In genomic region chr10:39659411-39660268, GRCm38 (mm10) we compare ENCODE assay signal across 8 mouse cellular contexts. TPM values are rescaled to one million over a fixed set of nuclear protein-coding genes. Genes with fewer than 3 reads are reported as not detected.
A peak's percentile ranks its signal among the peaks of the same experiment; 100 is the strongest.
DNase-seq lines count a peak whose midpoint lies in the region; ATAC-seq and TF ChIP-seq lines count a peak whose summit lies in the region.

No protein-coding gene starts in this region.

- peak overlapping the region; percentile 68 for H3K27ac ChIP-seq in ES-E14 (ENCODE audit: insufficient read depth, low read depth, low read length, poor library complexity, severe bottlenecking)
- H3K27ac ChIP-seq in forebrain, embryonic 14.5 days (ENCODE audit: low read depth, low read length) = peak overlapping the region; percentile 94
- peak overlapping the region; percentile 55 for H3K27ac ChIP-seq in hindbrain, embryonic 11.5 days (ENCODE audit: low read depth, low read length)
- peak overlapping the region; percentile 92 for H3K27ac ChIP-seq in midbrain, embryonic 16.5 days (ENCODE audit: low read length)

- DNase-seq in ES-E14 (ENCODE audit: low read depth, low spot score) = no peak
- peak; percentile 48 for DNase-seq in cerebellum, adult 11 months
- peak; percentile 93 for DNase-seq in forebrain, embryonic 14.5 days (ENCODE audit: low spot score)
- peak; percentile 61 for DNase-seq in hindbrain, embryonic 11.5 days (ENCODE audit: low spot score)
- peak; percentile 23 to 26 for DNase-seq in left cerebral cortex, postnatal 36 days (ENCODE audit: low spot score in 2 of 2)
- no peak for DNase-seq in urinary bladder, adult 2 months (ENCODE audit: low spot score)

- H3K4me1 ChIP-seq in ES-E14 (ENCODE audit: control insufficient read depth in 2 of 2, insufficient read depth in 2 of 2, low read length in 2 of 2, poor library complexity in 1 of 2) = peaks cover 3 to 18% of the 10 kb centered on the region in 2 experiments; a peak in 3 of 4 replicates
- H3K4me1 ChIP-seq in forebrain, embryonic 14.5 days (ENCODE audit: control insufficient read depth, insufficient read depth, low read length) = peaks cover 23% of the 10 kb centered on the region
- peaks cover 18% of the 10 kb centered on the region for H3K4me1 ChIP-seq in hindbrain, embryonic 11.5 days (replicated peaks; ENCODE audit: control insufficient read depth, insufficient read depth, low read length)
- peaks cover 31% of the 10 kb centered on the region for H3K4me1 ChIP-seq in midbrain, embryonic 16.5 days (ENCODE audit: control insufficient read depth, insufficient read depth, low read length)

- peak overlapping the region; percentile 28 for H3K4me2 ChIP-seq in forebrain, embryonic 14.5 days (ENCODE audit: low read length)
- no peak overlapping the region for H3K4me2 ChIP-seq in hindbrain, embryonic 11.5 days (replicated peaks; ENCODE audit: low read depth, low read length)
- H3K4me2 ChIP-seq in midbrain, embryonic 16.5 days (ENCODE audit: low read length) = peak overlapping the region; percentile 8; the same call in 1 of the 2 replicates

- no peak overlapping the region for H3K9ac ChIP-seq in ES-E14 (ENCODE audit: insufficient read depth, low read depth, low read length, poor library complexity, severe bottlenecking)
- H3K9ac ChIP-seq in forebrain, embryonic 14.5 days (ENCODE audit: low read length) = 0 out of 2 replicates have a peak overlapping the region, but pooled peaks have one; percentile 21
- H3K9ac ChIP-seq in hindbrain, embryonic 11.5 days (ENCODE audit: low read depth, low read length) = no peak overlapping the region
- no peak overlapping the region; the same call in none of the 2 replicates for H3K9ac ChIP-seq in midbrain, embryonic 16.5 days (ENCODE audit: low read depth, low read length)

- 4% methylated on average over 11 of the region's 11 CpGs for WGBS in forebrain, embryonic 14.5 days
- WGBS in hindbrain, embryonic 11.5 days = 10% methylated on average over 11 of the region's 11 CpGs
- 2% methylated on average over 11 of the region's 11 CpGs for whole genome bisulfite sequencing in midbrain, embryonic 16.5 days

- no peaks in the 10 kb centered on the region for H3K36me3 ChIP-seq in ES-E14 (ENCODE audit: control insufficient read depth, insufficient read depth, low read length, poor library complexity, severe bottlenecking)
- H3K36me3 ChIP-seq in forebrain, embryonic 14.5 days (ENCODE audit: control insufficient read depth, insufficient read depth, low read length) = no peaks in the 10 kb centered on the region
- no peaks in the 10 kb centered on the region for H3K36me3 ChIP-seq in hindbrain, embryonic 11.5 days (ENCODE audit: control insufficient read depth, insufficient read depth, low read length)
- H3K36me3 ChIP-seq in midbrain, embryonic 16.5 days (ENCODE audit: control insufficient read depth, insufficient read depth, low read length) = no peaks in the 10 kb centered on the region

- in situ Hi-C loops in ES-E14 (cut with MboI; ENCODE audit: low sequenced_read_pairs in 2 of 2, unreplicated experiment in 2 of 2) = no loop called here

- ATAC-seq in forebrain, embryonic 14.5 days = peak; percentile 93
- ATAC-seq in hindbrain, embryonic 11.5 days (ENCODE audit: low FRiP score) = peak; percentile 89
- peak; percentile 90 for ATAC-seq in midbrain, embryonic 16.5 days
- no peak for ATAC-seq in granulocyte monocyte progenitor cell, adult 5-6 weeks (replicated peaks; ENCODE audit: poor library complexity, severe bottlenecking)

- no peaks in the 10 kb centered on the region for H3K9me3 ChIP-seq in ES-E14 (ENCODE audit: control insufficient read depth, insufficient read depth, low read depth, low read length)
- H3K9me3 ChIP-seq in forebrain, embryonic 14.5 days (replicated peaks; ENCODE audit: control insufficient read depth, low read length) = no peaks in the 10 kb centered on the region
- H3K9me3 ChIP-seq in hindbrain, embryonic 11.5 days (ENCODE audit: control insufficient read depth, low read length) = no peaks in the 10 kb centered on the region
- H3K9me3 ChIP-seq in midbrain, embryonic 16.5 days (replicated peaks; ENCODE audit: control insufficient read depth, low read length, poor library complexity, severe bottlenecking) = no peaks in the 10 kb centered on the region

- intact Hi-C loops in left cerebral cortex, postnatal 36 days (cut with DNase I) = no loop called here

- H3K4me3 ChIP-seq in ES-E14 (ENCODE audit: insufficient read depth in 1 of 2, low read depth in 1 of 2, low read length in 2 of 2, poor library complexity in 1 of 2, severe bottlenecking in 1 of 2) = no peak overlapping the region
- no peak overlapping the region for H3K4me3 ChIP-seq in forebrain, embryonic 14.5 days (ENCODE audit: low read depth, low read length)
- H3K4me3 ChIP-seq in hindbrain, embryonic 11.5 days (ENCODE audit: low read depth, low read length) = no peak overlapping the region
- H3K4me3 ChIP-seq in midbrain, embryonic 16.5 days (ENCODE audit: low read depth, low read length) = no peak overlapping the region

- no peaks in the 10 kb centered on the region for H3K27me3 ChIP-seq in forebrain, embryonic 14.5 days (replicated peaks; ENCODE audit: control insufficient read depth, insufficient read depth, low read length)
- H3K27me3 ChIP-seq in hindbrain, embryonic 11.5 days (ENCODE audit: control insufficient read depth, insufficient read depth, low read length) = no peaks in the 10 kb centered on the region
- no peaks in the 10 kb centered on the region for H3K27me3 ChIP-seq in midbrain, embryonic 16.5 days (ENCODE audit: control insufficient read depth, insufficient read depth, low read depth, low read length)

TF ChIP-seq in ES-E14, 5 proteins besides CTCF, POLR2A, EP300 and RAD21:
- TF ChIP-seq ZNF384 (IDR thresholded peaks at IDR 0.05; ENCODE audit: low read depth, low read length) (no peak), CHD2 (IDR thresholded peaks at IDR 0.05; ENCODE audit: low read depth, low read length) (no peak), MAFK (IDR thresholded peaks at IDR 0.05; ENCODE audit: insufficient read depth, low read depth, low read length) (no peak), HCFC1 (IDR thresholded peaks at IDR 0.05; ENCODE audit: borderline replicate concordance, insufficient read depth, low read length) (no peak), ZC3H11A (IDR thresholded peaks at IDR 0.05; ENCODE audit: borderline replicate concordance, low read depth, low read length) (no peak)
TF ChIP-seq in ES-E14: peak in this region for 0.

RNA-seq across cellular contexts. Expression of gene Traf3ip2, which starts 46.9 kb away (rescaled TPM):
- 9.2 and 9.8 TPM in 2 replicates for total RNA-seq in ES-E14 (2012; rRNA removed)
- 4.8 and 5.7 TPM in 2 replicates for polyA plus RNA-seq in forebrain, embryonic 14.5 days (2014; fragmentation: Nextera tagmentation; extraction: Ambion mirVana)
- polyA plus RNA-seq in hindbrain, embryonic 11.5 days (2014; fragmentation: Nextera tagmentation; extraction: Ambion mirVana) = 5.6 and 7.2 TPM in 2 replicates
- 1 to 10 TPM in 1 of 2 experiments, under 1 TPM in 1; 0.77 to 1.4 TPM for total RNA-seq in left cerebral cortex, postnatal 36 days (2021)
- polyA plus RNA-seq in midbrain, embryonic 16.5 days (2015; fragmentation: Nextera tagmentation; extraction: Ambion mirVana) = 5.2 and 6.7 TPM in 2 replicates
- total RNA-seq in granulocyte monocyte progenitor cell, adult 5-6 weeks (2014; fragmentation: Nextera tagmentation) = 2.5 and 9.6 TPM in 2 replicates
- 2.9 and 8.5 TPM in 2 replicates for total RNA-seq in granulocyte monocyte progenitor cell, adult 5-6 weeks (2017)
- polyA plus RNA-seq in urinary bladder, adult 2 months (2012; rRNA removed) = 43.9 and 49.0 TPM in 2 replicates

Comparison
In these comparisons a context has a peak if more than half of its experiments do, and no peak if none do; other contexts are left out.
1. DNase-seq: peak in cerebellum, adult 11 months (single experiment), forebrain, embryonic 14.5 days (single experiment), hindbrain, embryonic 11.5 days (single experiment) and left cerebral cortex, postnatal 36 days (2 of 2); none in ES-E14 (single experiment) and urinary bladder, adult 2 months (single experiment).
2. Peak in every context shown above with its lines, with median percentiles within 50 percentile points of each other: H3K27ac ChIP-seq.